Mouse (Mus musculus) left cerebral cortex, postnatal 36 days (tissue): ENCODE data around the gene Usp37. TPM values are rescaled to one million over a fixed set of nuclear protein-coding genes. Genes with fewer than 3 reads are reported as not detected.
A peak's percentile ranks its signal among the peaks of the same experiment; 100 is the strongest.
"Not testable (repeated sequence)": the region's sequence is repeated elsewhere in the genome, so short reads cannot be mapped to it uniquely, and the experiment has no call there.

Source experiments
- DNase-seq, 2 experiments: peaks; one replicate each; pipeline ENCODE4 v3.0.0; 2021 to 2022; ENCODE audit warnings: low spot score in 2 of 2, mixed read lengths in 1 of 2
- intact Hi-C: fragments of 180-260 bp; cut with DNase I; formaldehyde crosslinking; loops from one replicate; pipeline ENCODE4 v1.15.1; 2025
- total RNA-seq, 2 experiments: library from RNA; stranded (reverse); gene quantifications; 2 replicates each; pipeline ENCODE4 v1.2.3; 2021

Usp37 gene
- 10 to 100 TPM; 21.5 to 24.5 TPM for total RNA-seq

GRCm38 (mm10) chr1:74544184-74544583 lies at the start of gene Usp37:
Gene Usp37 (minus strand): TSS chr1:74544284.
- no peak for DNase-seq

GRCm38 (mm10) chr1:74587773-74588445 lies 43.8 kb upstream of the Usp37 start, which contains the start of the genes Zfp142 and Bcs1l:
Gene Zfp142 (minus strand): TSS chr1:74588246.
Gene Bcs1l (plus strand): TSS chr1:74588289.
- intact Hi-C loops: loop anchor here (1.0 to 10.0 kb wide), 4 partner anchors 13 to 303 kb away; partner anchors contain the start of genes Aamp, Cnot9, Pnkd and Rnf25
- DNase-seq: peak; percentile 98

More at GRCm38 (mm10) chr1:74544184-74544583, at the start of gene Usp37:
- intact Hi-C loops: no loop called here

- intact Hi-C loops: loop anchor here (5.0 to 10.0 kb wide), 3 partner anchors 77 to 303 kb away; partner anchors contain the start of genes Aamp, Cnot9, Pnkd and Ttll4
- no peak for DNase-seq
Measured at GRCm38 (mm10) chr1:74587233-74587772, 43.2 kb upstream of the Usp37 start.

- no peak for DNase-seq
- intact Hi-C loops: loop anchor here (5.0 to 10.0 kb wide), 3 partner anchors 78 to 300 kb away; partner anchors contain the start of genes Aamp, Cnot9, Pnkd and Ttll4
Measured at GRCm38 (mm10) chr1:74584616-74585398, 40.7 kb upstream of the Usp37 start.

- intact Hi-C loops: loop anchor here (10.0 kb wide), 2 partner anchors 82 to 298 kb away; partner anchors contain the start of genes Aamp, Pnkd and Ttll4
- DNase-seq: no peak
Measured at GRCm38 (mm10) chr1:74582621-74583020, 38.5 kb upstream of the Usp37 start.

GRCm38 (mm10) chr1:74569739-74570719 lies 25.9 kb upstream of the Usp37 start:
- no peak for DNase-seq
- intact Hi-C loops: no loop called here

GRCm38 (mm10) chr1:74565834-74566233 lies 21.8 kb upstream of the Usp37 start:
- DNase-seq: no peak
- intact Hi-C loops: no loop called here

- DNase-seq: no peak
- intact Hi-C loops: no loop called here
Measured at GRCm38 (mm10) chr1:74559061-74559460, 15.0 kb upstream of the Usp37 start.

- intact Hi-C loops: no loop called here
- peak; percentile 17 to 19 for DNase-seq
Measured at GRCm38 (mm10) chr1:74542451-74542961, 1.6 kb downstream of the Usp37 start, which contains the start of gene Plcd4. Gene Plcd4 (plus strand): TSS chr1:74542888.

- intact Hi-C loops: no loop called here
- no peak for DNase-seq
Measured at GRCm38 (mm10) chr1:74538650-74539049, 5.4 kb downstream of the Usp37 start.

- no peak for DNase-seq
- intact Hi-C loops: no loop called here
Measured at GRCm38 (mm10) chr1:74528589-74528988, 15.5 kb downstream of the Usp37 start.

- intact Hi-C loops: no loop called here
Measured at GRCm38 (mm10) chr1:74524746-74525145, 19.3 kb downstream of the Usp37 start.

GRCm38 (mm10) chr1:74519875-74520274 lies 24.2 kb downstream of the Usp37 start:
- intact Hi-C loops: no loop called here
- no peak for DNase-seq

More at GRCm38 (mm10) chr1:74524746-74525145, 19.3 kb downstream of the Usp37 start:
- no peak for DNase-seq

- intact Hi-C loops, DNase-seq: not testable (repeated sequence)
Measured at GRCm38 (mm10) chr1:74512999-74513398, 31.1 kb downstream of the Usp37 start.

- DNase-seq: no peak
- intact Hi-C loops: no loop called here
Measured at GRCm38 (mm10) chr1:74511306-74511705, 32.8 kb downstream of the Usp37 start.

GRCm38 (mm10) chr1:74507780-74508179 lies 36.3 kb downstream of the Usp37 start:
- no peak for DNase-seq
- intact Hi-C loops: loop anchor here (5.0 kb wide), 1 partner anchor 80 kb away; the partner anchor contains the start of genes Bcs1l and Zfp142

GRCm38 (mm10) chr1:74506471-74506881 lies 37.6 kb downstream of the Usp37 start:
- DNase-seq: peak in 1 of 2 experiments; percentile 68
- intact Hi-C loops: loop anchor here (5.0 kb wide), 1 partner anchor 81 kb away; the partner anchor contains the start of genes Bcs1l and Zfp142
